In the genomic region with DNA sequence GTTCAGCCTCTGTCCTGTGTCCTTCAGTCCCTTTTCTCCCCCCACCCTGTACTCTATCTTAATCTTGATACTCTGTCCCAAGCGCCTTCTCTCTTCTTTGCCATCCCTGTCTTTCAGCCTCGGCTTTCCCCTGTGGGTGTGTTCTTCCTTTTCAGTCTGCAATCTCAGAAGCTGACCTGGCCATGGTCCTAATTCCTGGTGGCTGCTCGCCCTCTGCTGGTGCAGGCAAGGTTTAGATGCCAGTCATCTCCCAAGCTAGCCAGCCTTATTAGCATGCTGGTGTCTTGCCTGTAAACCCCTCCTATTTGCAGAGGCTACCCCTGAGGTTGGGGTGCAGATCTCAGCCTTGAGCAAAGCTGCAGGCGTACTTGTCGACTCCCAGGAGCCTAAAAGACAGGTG, we compare ENCODE assay signal across 8 mouse cellular contexts. TPM values are rescaled to one million over a fixed set of nuclear protein-coding genes. Genes with fewer than 3 reads are reported as not detected.
DNase-seq lines count a peak whose midpoint lies in the region; ATAC-seq and TF ChIP-seq lines count a peak whose summit lies in the region.

No protein-coding gene starts in this region.

- no peaks in the 10 kb centered on the region for H3K9me3 ChIP-seq in midbrain, postnatal 0 days (ENCODE audit: low read length)
- no peaks in the 10 kb centered on the region for H3K9me3 ChIP-seq in stomach, embryonic 16.5 days (replicated peaks; ENCODE audit: control insufficient read depth, low read length)

- WGBS in midbrain, postnatal 0 days: 7% methylated on average over 5 of the region's 5 CpGs
- 12% methylated on average over 5 of the region's 5 CpGs for WGBS in stomach, embryonic 16.5 days

- peak; percentile 69 for DNase-seq in urinary bladder, postnatal 14 days (ENCODE audit: low spot score)
- DNase-seq in urinary bladder, adult 2 months (ENCODE audit: low spot score): no peak
- peak; percentile 89 for DNase-seq in embryo, embryonic 10 days (ENCODE audit: low spot score)
- DNase-seq in gastrocnemius, postnatal 36 days: peak; percentile 66 to 76
- DNase-seq in kidney, adult 18-20 months: peak; percentile 76
- peak; percentile 90 for DNase-seq in left cerebral cortex, postnatal 4 days
- peak; percentile 88 for DNase-seq in midbrain, postnatal 0 days (ENCODE audit: low spot score)

- H3K4me2 ChIP-seq in midbrain, postnatal 0 days (ENCODE audit: low read depth, low read length, poor library complexity, severe bottlenecking): no peak overlapping the region
- no peak overlapping the region for H3K4me2 ChIP-seq in stomach, embryonic 16.5 days (ENCODE audit: low read depth, low read length)

- H3K4me3 ChIP-seq in midbrain, postnatal 0 days (ENCODE audit: low read depth, low read length): no peak overlapping the region
- H3K4me3 ChIP-seq in stomach, embryonic 16.5 days (replicated peaks; ENCODE audit: low read length): no peak overlapping the region

- peak; percentile 95 for TF ChIP-seq CTCF in midbrain, postnatal 0 days (IDR thresholded peaks at IDR 0.05)

- no peak overlapping the region for H3K9ac ChIP-seq in midbrain, postnatal 0 days (replicated peaks; ENCODE audit: low read length, poor library complexity, severe bottlenecking)
- peak overlapping the region; percentile 28; the same call in 1 of the 2 replicates for H3K9ac ChIP-seq in stomach, embryonic 16.5 days (ENCODE audit: low read length)

- peak; percentile 54; the same call in 1 of the 2 replicates for ATAC-seq in midbrain, postnatal 0 days (ENCODE audit: low FRiP score)
- ATAC-seq in stomach, embryonic 16.5 days (ENCODE audit: insufficient read depth, low FRiP score): 0 out of 2 replicates have a peak, but pooled peaks have one; percentile 39

- no peaks in the 10 kb centered on the region for H3K27me3 ChIP-seq in midbrain, postnatal 0 days (ENCODE audit: insufficient read depth, low read length)
- no peaks in the 10 kb centered on the region; the same call in 1 of the 2 replicates for H3K27me3 ChIP-seq in stomach, embryonic 16.5 days (ENCODE audit: control insufficient read depth, insufficient read depth, low read length)

- no peaks in the 10 kb centered on the region for H3K36me3 ChIP-seq in midbrain, postnatal 0 days (ENCODE audit: insufficient read depth, low read length)
- no peaks in the 10 kb centered on the region for H3K36me3 ChIP-seq in stomach, embryonic 16.5 days (ENCODE audit: control insufficient read depth, insufficient read depth, low read length)

- no peaks in the 10 kb centered on the region for H3K4me1 ChIP-seq in midbrain, postnatal 0 days (ENCODE audit: insufficient read depth, low read length)
- H3K4me1 ChIP-seq in stomach, embryonic 16.5 days (ENCODE audit: control insufficient read depth, insufficient read depth, low read length): no peaks in the 10 kb centered on the region

- intact Hi-C loops in gastrocnemius, postnatal 36 days (cut with DNase I): loop anchor here (1.0 to 5.0 kb wide), 2 partner anchors 36 to 121 kb away; no protein-coding TSS in a partner anchor
- intact Hi-C loops in left cerebral cortex, postnatal 4 days (cut with DNase I): no loop called here

- H3K27ac ChIP-seq in midbrain, postnatal 0 days (ENCODE audit: low read depth, low read length): no peak overlapping the region
- no peak overlapping the region for H3K27ac ChIP-seq in stomach, embryonic 16.5 days (ENCODE audit: low read length)

RNA-seq across cellular contexts. Expression of gene Ccdc155, which starts 6.3 kb away (rescaled TPM):
- polyA plus RNA-seq in urinary bladder, adult 2 months (2012; rRNA removed): 0.12 and 0.15 TPM in 2 replicates
- not detected for total RNA-seq in gastrocnemius, postnatal 36 days (2021)
- total RNA-seq in left cerebral cortex, postnatal 4 days (2021): 1 to 10 TPM; 1.1 to 1.9 TPM
- 0.24 and 0.38 TPM in 2 replicates for total RNA-seq in midbrain, postnatal 0 days (2014; rRNA removed)
- 0.32 and 0.50 TPM in 2 replicates for polyA plus RNA-seq in midbrain, postnatal 0 days (2015; fragmentation: Nextera tagmentation; extraction: Ambion mirVana)
- polyA plus RNA-seq in stomach, embryonic 16.5 days (2015; fragmentation: Nextera tagmentation; extraction: Ambion mirVana): 0.55 and 1.5 TPM in 2 replicates

RNA-seq across cellular contexts. Expression of gene Dkkl1, which starts 13.5 kb away (rescaled TPM):
- 5.1 and 7.5 TPM in 2 replicates for polyA plus RNA-seq in urinary bladder, adult 2 months (2012; rRNA removed)
- not detected for total RNA-seq in gastrocnemius, postnatal 36 days (2021)
- total RNA-seq in left cerebral cortex, postnatal 4 days (2021): 10 to 100 TPM; 14.5 to 18.3 TPM
- 9.0 and 14.4 TPM in 2 replicates for total RNA-seq in midbrain, postnatal 0 days (2014; rRNA removed)
- 23.8 and 23.9 TPM in 2 replicates for polyA plus RNA-seq in midbrain, postnatal 0 days (2015; fragmentation: Nextera tagmentation; extraction: Ambion mirVana)
- polyA plus RNA-seq in stomach, embryonic 16.5 days (2015; fragmentation: Nextera tagmentation; extraction: Ambion mirVana): 2.1 and 4.9 TPM in 2 replicates

RNA-seq across cellular contexts. Expression of gene Tead2, which starts 17.1 kb away (rescaled TPM):
- 29.1 and 29.2 TPM in 2 replicates for polyA plus RNA-seq in urinary bladder, adult 2 months (2012; rRNA removed)
- 1 to 10 TPM; 2.7 to 3.3 TPM for total RNA-seq in gastrocnemius, postnatal 36 days (2021)
- 10 to 100 TPM; 15.1 to 17.6 TPM for total RNA-seq in left cerebral cortex, postnatal 4 days (2021)
- 31.2 and 54.8 TPM in 2 replicates for total RNA-seq in midbrain, postnatal 0 days (2014; rRNA removed)
- polyA plus RNA-seq in midbrain, postnatal 0 days (2015; fragmentation: Nextera tagmentation; extraction: Ambion mirVana): 16.8 and 17.0 TPM in 2 replicates
- 93.9 and 101 TPM in 2 replicates for polyA plus RNA-seq in stomach, embryonic 16.5 days (2015; fragmentation: Nextera tagmentation; extraction: Ambion mirVana)

RNA-seq across cellular contexts. Expression of gene Pth2, which starts 17.6 kb away (rescaled TPM):
- not detected in 2 replicates for polyA plus RNA-seq in urinary bladder, adult 2 months (2012; rRNA removed)
- not detected for total RNA-seq in gastrocnemius, postnatal 36 days (2021)
- not detected for total RNA-seq in left cerebral cortex, postnatal 4 days (2021)
- total RNA-seq in midbrain, postnatal 0 days (2014; rRNA removed): not detected in 2 replicates
- polyA plus RNA-seq in midbrain, postnatal 0 days (2015; fragmentation: Nextera tagmentation; extraction: Ambion mirVana): 0.93 and 1.3 TPM in 2 replicates
- polyA plus RNA-seq in stomach, embryonic 16.5 days (2015; fragmentation: Nextera tagmentation; extraction: Ambion mirVana): not detected in 2 replicates

RNA-seq across cellular contexts. Expression of gene Gfy, which starts 19.1 kb away (rescaled TPM):
- 0.03 TPM in 1 of 2 replicates, not detected in the other for polyA plus RNA-seq in urinary bladder, adult 2 months (2012; rRNA removed)
- total RNA-seq in gastrocnemius, postnatal 36 days (2021): not detected
- under 1 TPM in 1 of 2 experiments, not detected in 1; 0.38 TPM for total RNA-seq in left cerebral cortex, postnatal 4 days (2021)
- total RNA-seq in midbrain, postnatal 0 days (2014; rRNA removed): not detected in 2 replicates
- 0.11 and 0.51 TPM in 2 replicates for polyA plus RNA-seq in midbrain, postnatal 0 days (2015; fragmentation: Nextera tagmentation; extraction: Ambion mirVana)
- not detected in 2 replicates for polyA plus RNA-seq in stomach, embryonic 16.5 days (2015; fragmentation: Nextera tagmentation; extraction: Ambion mirVana)
